Mouse (Mus musculus): ENCODE results near the gene Ireb2. TPM values are rescaled to one million over a fixed set of nuclear protein-coding genes. Genes with fewer than 3 reads are reported as not detected.
A peak's percentile ranks its signal among the peaks of the same experiment; 100 is the strongest.
"Not testable (repeated sequence)": the region's sequence is repeated elsewhere in the genome, so short reads cannot be mapped to it uniquely, and the experiment has no call there.

The Ireb2 gene
- polyA plus RNA-seq, 1 experiment from 2014 or later, result 42.9 TPM

- peak overlapping the region; percentile 86 for H3K4me2 ChIP-seq
- H3K4me3 ChIP-seq, result peak overlapping the region; percentile 67
- H3K9me3 ChIP-seq, result no peaks in the 10 kb centered on the region
- ATAC-seq (ENCODE audit: low read depth), result peak; percentile 30; the same call in 1 of the 2 replicates
- H3K27me3 ChIP-seq, result no peaks in the 10 kb centered on the region
- H3K36me3 ChIP-seq, result peaks cover 6% of the 10 kb centered on the region; the same call in 1 of the 2 replicates
- H3K27ac ChIP-seq (replicated peaks), result no peak overlapping the region
- no peak overlapping the region for H3K9ac ChIP-seq
- H3K4me1 ChIP-seq (replicated peaks), result peaks cover 15% of the 10 kb centered on the region
- 75% methylated on average over 8 of the region's 8 CpGs for WGBS
These were observed 52.8 kb downstream of the Ireb2 start for GRCm38 (mm10) chr9:54916401-54916800.

- Histone ChIP-seq H3K4me1 (replicated peaks) (peaks cover 15% of the 10 kb centered on the region), H3K4me3 (peak within 1 kb of the TSS; percentile 67), H3K9ac (peak within 1 kb of the TSS; percentile 80), H3K27me3 (no peaks in the 10 kb centered on the region), H3K36me3 (peaks cover 2% of the 10 kb centered on the region; the same call in 1 of the 2 replicates), H3K27ac (replicated peaks) (peak within 1 kb of the TSS; percentile 39), H3K9me3 (no peaks in the 10 kb centered on the region), H3K4me2 (peak within 1 kb of the TSS; percentile 86)
- under 1% methylated on average over 34 of the region's 34 CpGs for WGBS
- peak; percentile 99 for ATAC-seq (ENCODE audit: low read depth)
These were observed 53.6 kb downstream of the Ireb2 start, which contains the start of gene Hykk for GRCm38 (mm10) chr9:54917010-54917677. TSS of gene Hykk (plus strand) at chr9:54917283.

- H3K9me3 ChIP-seq, result no peaks in the 10 kb centered on the region
- peak overlapping the region; percentile 86; the same call in 1 of the 2 replicates for H3K4me2 ChIP-seq
- H3K27ac ChIP-seq (replicated peaks), result no peak overlapping the region
- no peaks in the 10 kb centered on the region for H3K27me3 ChIP-seq
- ATAC-seq (ENCODE audit: low read depth), result no peak
- H3K36me3 ChIP-seq, result peaks cover 9% of the 10 kb centered on the region
- peaks cover 15% of the 10 kb centered on the region for H3K4me1 ChIP-seq (replicated peaks)
- no peak overlapping the region for H3K4me3 ChIP-seq
- no peak overlapping the region for H3K9ac ChIP-seq
- WGBS, result 78% methylated on average over 2 of the region's 2 CpGs
These were observed 54.6 kb downstream of the Ireb2 start for GRCm38 (mm10) chr9:54918191-54918590.

GRCm38 (mm10) chr9:54918781-54919180, 55.2 kb downstream of the Ireb2 start:
- WGBS, result 95% methylated on average over 5 of the region's 5 CpGs
- no peak for ATAC-seq (ENCODE audit: low read depth)
- H3K9me3 ChIP-seq, result no peaks in the 10 kb centered on the region
- H3K4me1 ChIP-seq (replicated peaks), result peaks cover 15% of the 10 kb centered on the region
- no peaks in the 10 kb centered on the region for H3K27me3 ChIP-seq
- H3K27ac ChIP-seq (replicated peaks), result no peak overlapping the region
- H3K36me3 ChIP-seq, result peaks cover 9% of the 10 kb centered on the region
- no peak overlapping the region for H3K4me2 ChIP-seq
- no peak overlapping the region for H3K4me3 ChIP-seq
- no peak overlapping the region for H3K9ac ChIP-seq

- Histone ChIP-seq H3K27me3 (no peaks in the 10 kb centered on the region), H3K9me3 (no peaks in the 10 kb centered on the region), H3K4me1 (replicated peaks) (peaks cover 15% of the 10 kb centered on the region), H3K27ac (replicated peaks) (no peak overlapping the region), H3K9ac (no peak overlapping the region), H3K36me3 (peaks cover 9% of the 10 kb centered on the region), H3K4me3 (no peak overlapping the region), H3K4me2 (no peak overlapping the region)
- no peak for ATAC-seq (ENCODE audit: low read depth)
- WGBS, result 51% methylated on average over 4 of the region's 4 CpGs
These were observed 56.4 kb downstream of the Ireb2 start for GRCm38 (mm10) chr9:54919946-54920345.

- Histone ChIP-seq H3K27ac (replicated peaks) (no peak overlapping the region), H3K4me1 (replicated peaks) (no peaks in the 10 kb centered on the region), H3K4me2 (no peak overlapping the region), H3K9ac (no peak overlapping the region), H3K36me3 (no peaks in the 10 kb centered on the region), H3K4me3 (no peak overlapping the region), H3K9me3 (no peaks in the 10 kb centered on the region), H3K27me3 (no peaks in the 10 kb centered on the region)
- 98% methylated on average over 1 of the region's 1 CpGs for WGBS
- no peak for ATAC-seq (ENCODE audit: low read depth)
These were observed 67.2 kb downstream of the Ireb2 start for GRCm38 (mm10) chr9:54930741-54931140.

GRCm38 (mm10) chr9:54931765-54932164, 68.2 kb downstream of the Ireb2 start:
- Histone ChIP-seq H3K4me1 (replicated peaks) (no peaks in the 10 kb centered on the region), H3K36me3 (no peaks in the 10 kb centered on the region), H3K4me2 (no peak overlapping the region), H3K4me3 (no peak overlapping the region), H3K9ac (no peak overlapping the region), H3K9me3 (no peaks in the 10 kb centered on the region), H3K27ac (replicated peaks) (no peak overlapping the region), H3K27me3 (no peaks in the 10 kb centered on the region)
- ATAC-seq (ENCODE audit: low read depth), result no peak
- WGBS, result 13% methylated on average over 1 of the region's 1 CpGs

- Histone ChIP-seq H3K9me3 (no peaks in the 10 kb centered on the region), H3K9ac (no peak overlapping the region), H3K4me3 (no peak overlapping the region), H3K4me1 (replicated peaks) (no peaks in the 10 kb centered on the region), H3K27ac (replicated peaks) (no peak overlapping the region), H3K36me3 (no peaks in the 10 kb centered on the region), H3K27me3 (no peaks in the 10 kb centered on the region), H3K4me2 (no peak overlapping the region)
- 88% methylated on average over 2 of the region's 2 CpGs for WGBS
- no peak for ATAC-seq (ENCODE audit: low read depth)
These were observed 68.8 kb downstream of the Ireb2 start for GRCm38 (mm10) chr9:54932379-54932778.

GRCm38 (mm10) chr9:54942071-54942470, 78.5 kb downstream of the Ireb2 start:
- Histone ChIP-seq H3K27me3 (no peaks in the 10 kb centered on the region), H3K4me1 (replicated peaks) (no peaks in the 10 kb centered on the region), H3K4me3 (no peak overlapping the region), H3K9me3 (no peaks in the 10 kb centered on the region), H3K36me3 (peaks cover 7% of the 10 kb centered on the region; the same call in 1 of the 2 replicates), H3K9ac (no peak overlapping the region), H3K4me2 (no peak overlapping the region), H3K27ac (replicated peaks) (no peak overlapping the region)
- whole genome bisulfite sequencing, result 93% methylated on average over 4 of the region's 4 CpGs
- ATAC-seq (ENCODE audit: low read depth), result no peak

- no peak overlapping the region for H3K4me2 ChIP-seq
- no peaks in the 10 kb centered on the region for H3K36me3 ChIP-seq
- H3K27me3 ChIP-seq, result no peaks in the 10 kb centered on the region
- 79% methylated on average over 2 of the region's 2 CpGs for WGBS
- H3K4me1 ChIP-seq (replicated peaks), result no peaks in the 10 kb centered on the region
- H3K4me3 ChIP-seq, result no peak overlapping the region
- no peak overlapping the region for H3K9ac ChIP-seq
- no peak for ATAC-seq (ENCODE audit: low read depth)
- no peaks in the 10 kb centered on the region for H3K9me3 ChIP-seq
- H3K27ac ChIP-seq (replicated peaks), result no peak overlapping the region
These were observed 80.9 kb downstream of the Ireb2 start for GRCm38 (mm10) chr9:54944467-54944866.

- peaks cover under 1% of the 10 kb centered on the region for H3K4me1 ChIP-seq (replicated peaks)
- no peaks in the 10 kb centered on the region for H3K27me3 ChIP-seq
- no peaks in the 10 kb centered on the region for H3K36me3 ChIP-seq
- no peaks in the 10 kb centered on the region for H3K9me3 ChIP-seq
- no peak overlapping the region for H3K4me3 ChIP-seq
- no peak overlapping the region for H3K27ac ChIP-seq (replicated peaks)
- WGBS, result 69% methylated on average over 16 of the region's 16 CpGs
- no peak for ATAC-seq (ENCODE audit: low read depth)
- H3K9ac ChIP-seq, result no peak overlapping the region
- H3K4me2 ChIP-seq, result no peak overlapping the region
These were observed 82.7 kb downstream of the Ireb2 start for GRCm38 (mm10) chr9:54946256-54946655.

- ATAC-seq (ENCODE audit: low read depth), result no peak
- H3K9ac ChIP-seq, result no peak overlapping the region
- peaks cover 27% of the 10 kb centered on the region for H3K4me1 ChIP-seq (replicated peaks)
These were observed 85.9 kb downstream of the Ireb2 start for GRCm38 (mm10) chr9:54949465-54949864.

GRCm38 (mm10) chr9:54950162-54950561, 86.6 kb downstream of the Ireb2 start:
- peak; percentile 38; the same call in 1 of the 2 replicates for ATAC-seq (ENCODE audit: low read depth)
- not testable (repeated sequence) for H3K9me3 ChIP-seq, H3K27me3 ChIP-seq
- H3K9ac ChIP-seq, result peak overlapping the region; percentile 90
- WGBS, result 51% methylated on average over 8 of the region's 8 CpGs
- H3K4me3 ChIP-seq, result peak overlapping the region; percentile 83
- H3K4me1 ChIP-seq (replicated peaks), result peaks cover 27% of the 10 kb centered on the region
- H3K36me3 ChIP-seq, result peaks cover 30% of the 10 kb centered on the region
- H3K27ac ChIP-seq (replicated peaks), result peak overlapping the region; percentile 96
- peak overlapping the region; percentile 80 for H3K4me2 ChIP-seq

More at GRCm38 (mm10) chr9:54949465-54949864, 85.9 kb downstream of the Ireb2 start:
- H3K36me3 ChIP-seq, result peaks cover 25% of the 10 kb centered on the region
- no peaks in the 10 kb centered on the region for H3K9me3 ChIP-seq
- H3K27ac ChIP-seq (replicated peaks), result no peak overlapping the region
- H3K27me3 ChIP-seq, result no peaks in the 10 kb centered on the region
- no peak overlapping the region for H3K4me2 ChIP-seq
- no peak overlapping the region for H3K4me3 ChIP-seq

All from neural tube, embryonic 13.5 days (tissue).